Mouse (Mus musculus) megakaryocyte, embryonic 14.5 days (primary cell): Measurements from ENCODE around the gene Syt6.

Experiments
- FLI1 ChIP-seq: IDR thresholded peaks from 2 replicates; pipeline ENCODE4 v1.6.1; 2012; ENCODE audit warnings: low read length, inconsistent platforms, mixed read lengths
- GATA1 ChIP-seq: IDR thresholded peaks from 3 replicates; pipeline ENCODE4 v1.6.1; 2012; ENCODE audit warnings: mixed read lengths, low read length, inconsistent platforms, borderline replicate concordance

DNA sequence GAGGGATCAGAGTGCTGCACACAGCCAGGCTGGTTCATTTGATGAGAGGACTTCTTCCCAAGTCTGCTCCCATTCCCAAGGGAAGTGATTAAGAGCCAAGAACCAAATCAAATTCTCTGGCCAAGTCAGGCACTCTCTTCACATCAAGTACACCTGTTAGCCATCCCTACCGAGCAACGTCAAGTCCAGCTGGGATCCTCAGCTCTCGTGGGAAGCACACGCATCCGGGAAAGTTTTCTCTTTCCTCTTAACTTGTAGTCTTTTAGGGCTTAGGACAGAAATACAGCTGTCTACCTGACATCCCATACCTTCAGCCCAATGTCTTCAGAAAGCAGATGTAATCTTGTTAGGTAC is 108.9 kb downstream of the Syt6 start:
- TF ChIP-seq GATA1 (no peak), FLI1 (no peak)
